Mouse (Mus musculus) liver, embryonic 14.5 days (tissue): ENCODE measurements around the gene Zfp566. TPM values are rescaled to one million over a fixed set of nuclear protein-coding genes. Genes with fewer than 3 reads are reported as not detected.
"Not testable (repeated sequence)": the region's sequence is repeated elsewhere in the genome, so short reads cannot be mapped to it uniquely, and the experiment has no call there.

Source experiments
- ATAC-seq: fragments of 200-750 bp; cut with Nextera tagmentation; 2 replicates; pipeline ENCODE4 v1.8.0; 2017; ENCODE audit warnings: moderate number of reproducible peaks, mild to moderate bottlenecking, moderate library complexity; ENCODE audit not compliant: insufficient read depth
- DNase-seq, 3 experiments: peaks; one replicate each; pipeline ENCODE4 v3.0.0-alpha.2; 2012 to 2013; ENCODE audit warnings: low read depth in 3 of 3, low spot score in 3 of 3
- H3K27ac ChIP-seq: fragments of 300-500 bp; sonication (generic); 2 replicates; pipeline ENCODE4 v1.5.1; 2014; ENCODE audit warnings: moderate library complexity, mild to moderate bottlenecking, control low read depth, inconsistent platforms
- H3K27me3 ChIP-seq: fragments of 300-500 bp; sonication (generic); 2 replicates; pipeline ENCODE4 v1.6.1; 2014; ENCODE audit warnings: mild to moderate bottlenecking, low read length, moderate library complexity; ENCODE audit not compliant: control insufficient read depth, insufficient read depth
- H3K36me3 ChIP-seq: fragments of 300-500 bp; sonication (generic); replicated peaks from 2 replicates; pipeline ENCODE4 v1.6.1; 2014; ENCODE audit warnings: low read depth; ENCODE audit not compliant: control insufficient read depth, insufficient read depth
- H3K4me1 ChIP-seq, 2 experiments: fragments of 200-500 bp in 1 of 2; fragments of 300-500 bp in 1 of 2; sonication (generic) in 1 of 2; replicated peaks; 2 replicates each; pipeline ENCODE4 v1.6.1; 2012 to 2014; ENCODE audit warnings: antibody characterized with exemption in 1 of 2, inconsistent platforms in 1 of 2, low read length in 1 of 2; ENCODE audit not compliant: control insufficient read depth in 2 of 2, insufficient read depth in 2 of 2
- H3K4me2 ChIP-seq: fragments of 300-500 bp; sonication (generic); 2 replicates; pipeline ENCODE4 v1.6.1; 2014; ENCODE audit warnings: low read depth, mild to moderate bottlenecking, control low read depth, moderate library complexity
- H3K4me3 ChIP-seq, 2 experiments: fragments of 200-500 bp in 1 of 2; fragments of 300-500 bp in 1 of 2; sonication (generic) in 1 of 2; 2 replicates each; pipeline ENCODE4 v1.5.1; 2012 to 2014; ENCODE audit warnings: low read depth in 2 of 2, low read length in 2 of 2, mild to moderate bottlenecking in 2 of 2, control low read depth in 1 of 2, inconsistent platforms in 1 of 2, moderate library complexity in 1 of 2; ENCODE audit not compliant: insufficient read depth in 1 of 2
- H3K9ac ChIP-seq: fragments of 300-500 bp; sonication (generic); replicated peaks from 2 replicates; pipeline ENCODE4 v1.6.1; 2014; ENCODE audit warnings: mild to moderate bottlenecking, control low read depth, moderate library complexity
- H3K9me3 ChIP-seq: fragments of 300-500 bp; sonication (generic); 2 replicates; pipeline ENCODE4 v1.6.1; 2016; ENCODE audit warnings: low read length, mixed read lengths; ENCODE audit not compliant: control insufficient read depth
- CTCF ChIP-seq: IDR thresholded peaks from 2 replicates; pipeline ENCODE4 v1.5.1; 2016; ENCODE audit warnings: antibody characterized with exemption, low read depth, control low read depth
- EP300 ChIP-seq: IDR thresholded peaks from 2 replicates; pipeline ENCODE4 v1.6.1; 2016; ENCODE audit warnings: antibody characterized with exemption, low read depth
- WGBS: fragments of 180-500 bp; shearing (Covaris S2); extraction: QIAGEN DNeasy Blood & Tissue Kit; methylation state at CpG from one replicate; pipeline ENCODE4 v1.1.7; 2014; ENCODE audit not compliant: insufficient replicate concordance; 5-methylcytosine and 5-hydroxymethylcytosine counted together
- polyA plus RNA-seq, 2 experiments: library from polyadenylated mRNA; depleted of rRNA in 1 of 2; stranded (reverse) in 1 of 2; unstranded in 1 of 2; fragments of >200 nt; fragmentation: Nextera tagmentation in 1 of 2; extraction: Ambion mirVana in 1 of 2; gene quantifications; 2 replicates each; pipeline versions ENCODE4 v1.2.1 to v1.2.3; 2012 to 2014

Gene Zfp566
- polyA plus RNA-seq, 2 experiments: 1.5 to 1.8 TPM

GRCm38 (mm10) chr7:30121308-30122187 is 31.2 kb upstream of the Zfp566 start, which contains the start of gene Zfp382:
Gene Zfp382, plus strand, starts transcription at chr7:30121942.
- Histone ChIP-seq H3K36me3 (no peaks in the 10 kb centered on the region), H3K27me3 (no peaks in the 10 kb centered on the region), H3K27ac (peak within 1 kb of the TSS; percentile 36), H3K9me3 (no peaks in the 10 kb centered on the region), H3K4me1 (peaks cover 0 to 3% of the 10 kb centered on the region in 2 experiments; a peak in 1 of 4 replicates), H3K4me2 (peak within 1 kb of the TSS; percentile 87), H3K4me3 (peak within 1 kb of the TSS; percentile 73 to 92), H3K9ac (peak within 1 kb of the TSS; percentile 83)
- DNase-seq (peak; percentile 64 to 72 (median 66)), ATAC-seq (peak; percentile 91)
- TF ChIP-seq CTCF: 0 out of 2 replicates have a peak, but pooled peaks have one; percentile 21
- TF ChIP-seq EP300: no peak
- WGBS: under 1% methylated on average over 61 of the region's 61 CpGs

- H3K4me2 ChIP-seq, H3K4me3 ChIP-seq: not testable (repeated sequence)
Measured at GRCm38 (mm10) chr7:30117935-30118334, 27.6 kb upstream of the Zfp566 start.

GRCm38 (mm10) chr7:30116076-30116475 is 25.7 kb upstream of the Zfp566 start:
- Histone ChIP-seq H3K36me3 (no peaks in the 10 kb centered on the region), H3K27ac (no peak overlapping the region), H3K4me1 (no peaks in the 10 kb centered on the region), H3K9ac (no peak overlapping the region), H3K4me3 (no peak overlapping the region), H3K9me3 (no peaks in the 10 kb centered on the region), H3K27me3 (no peaks in the 10 kb centered on the region), H3K4me2 (no peak overlapping the region)
- DNase-seq (no peak), ATAC-seq (no peak)
- no peak for TF ChIP-seq EP300
- no peak for TF ChIP-seq CTCF
- 80% methylated on average over 5 of the region's 5 CpGs for WGBS

More at GRCm38 (mm10) chr7:30117935-30118334, 27.6 kb upstream of the Zfp566 start:
- ATAC-seq, H3K27me3 ChIP-seq, H3K36me3 ChIP-seq, H3K27ac ChIP-seq, H3K4me1 ChIP-seq, H3K9me3 ChIP-seq, H3K9ac ChIP-seq: not testable (repeated sequence)
- 83% methylated on average over 12 of the region's 12 CpGs for WGBS
- peak in 1 of 3 experiments; percentile 29 for DNase-seq

GRCm38 (mm10) chr7:30099297-30099696 is 9.0 kb upstream of the Zfp566 start:
- Histone ChIP-seq H3K27me3 (no peaks in the 10 kb centered on the region), H3K4me3 (no peak overlapping the region), H3K36me3 (peaks cover 6% of the 10 kb centered on the region), H3K27ac (no peak overlapping the region), H3K4me2 (no peak overlapping the region), H3K9me3 (no peaks in the 10 kb centered on the region; the same call in 1 of the 2 replicates), H3K4me1 (peaks cover 6 to 10% of the 10 kb centered on the region in 2 experiments; a peak in 3 of 4 replicates), H3K9ac (no peak overlapping the region)
- TF ChIP-seq CTCF: no peak
- TF ChIP-seq EP300: no peak
- ATAC-seq (no peak), DNase-seq (no peak)
- 79% methylated on average over 13 of the region's 13 CpGs for WGBS

GRCm38 (mm10) chr7:30095551-30096125 is 5.3 kb upstream of the Zfp566 start:
- no peaks in the 10 kb centered on the region for H3K27me3 ChIP-seq
- peak overlapping the region; percentile 75 to 95; a peak in 3 of 4 replicates for H3K4me3 ChIP-seq
- H3K9me3 ChIP-seq: no peaks in the 10 kb centered on the region
- ATAC-seq: no peak
- no peak for DNase-seq
- H3K4me1 ChIP-seq: peaks cover 14 to 16% of the 10 kb centered on the region in 2 experiments
- TF ChIP-seq EP300 (no peak), CTCF (no peak)
- H3K36me3 ChIP-seq: no peaks in the 10 kb centered on the region
- peak overlapping the region; percentile 34; the same call in 1 of the 2 replicates for H3K9ac ChIP-seq
- H3K4me2 ChIP-seq: peak overlapping the region; percentile 87
- whole genome bisulfite sequencing: 22% methylated on average over 5 of the region's 5 CpGs
- H3K27ac ChIP-seq: no peak overlapping the region
